Mouse (Mus musculus) midbrain, embryonic 10.5 days (tissue): ENCODE data around the gene Prps1l1. TPM values are rescaled to one million over a fixed set of nuclear protein-coding genes. Genes with fewer than 3 reads are reported as not detected.

Source experiments
- DNase-seq: peaks from one replicate; pipeline ENCODE4 v3.0.0-alpha.2; 2017; ENCODE audit warnings: low spot score
- H3K27ac ChIP-seq: fragments of 300-500 bp; sonication (generic); replicated peaks from 2 replicates; pipeline ENCODE4 v1.5.1; 2016; ENCODE audit warnings: mild to moderate bottlenecking
- H3K27me3 ChIP-seq: fragments of 300-500 bp; sonication (generic); 2 replicates; pipeline ENCODE4 v1.6.1; 2016; ENCODE audit warnings: low read depth, mild to moderate bottlenecking; ENCODE audit not compliant: poor library complexity, severe bottlenecking
- H3K36me3 ChIP-seq: fragments of 300-500 bp; sonication (generic); 2 replicates; pipeline ENCODE4 v1.6.1; 2016; ENCODE audit warnings: mild to moderate bottlenecking, moderate library complexity
- H3K4me1 ChIP-seq: fragments of 300-500 bp; sonication (generic); 2 replicates; pipeline ENCODE4 v1.6.1; 2016
- H3K4me3 ChIP-seq: fragments of 300-500 bp; sonication (generic); 2 replicates; pipeline ENCODE4 v1.5.1; 2016; ENCODE audit warnings: mild to moderate bottlenecking, moderate library complexity
- H3K9me3 ChIP-seq: fragments of 300-500 bp; sonication (generic); replicated peaks from 2 replicates; pipeline ENCODE4 v1.6.1; 2016; ENCODE audit warnings: mild to moderate bottlenecking
- WGBS: fragments of 180-500 bp; shearing (Covaris S2); methylation state at CpG from one replicate; pipeline ENCODE4 v1.1.7; 2016; 5-methylcytosine and 5-hydroxymethylcytosine counted together
- polyA plus RNA-seq: library from polyadenylated mRNA; unstranded; fragments of >200 nt; fragmentation: Nextera tagmentation; extraction: Ambion mirVana; gene quantifications from 2 replicates; pipeline ENCODE4 v1.2.1, GENCODE M21; 2016

Prps1l1 gene
- not detected in 2 replicates for polyA plus RNA-seq

- Histone ChIP-seq H3K36me3 (no peaks in the 10 kb centered on the region), H3K4me3 (no peak within 1 kb of the TSS), H3K27me3 (no peaks in the 10 kb centered on the region), H3K4me1 (no peaks in the 10 kb centered on the region), H3K9me3 (no peaks in the 10 kb centered on the region), H3K27ac (no peak within 1 kb of the TSS)
- no peak for DNase-seq
- whole genome bisulfite sequencing = 83% methylated on average over 4 of the region's 4 CpGs
These were observed at the start of gene Prps1l1 for GRCm38 (mm10) chr12:34984461-34984860. Gene Prps1l1 (plus strand): TSS chr12:34984761.

- Histone ChIP-seq H3K27ac (no peak overlapping the region), H3K36me3 (no peaks in the 10 kb centered on the region), H3K4me3 (no peak overlapping the region), H3K4me1 (no peaks in the 10 kb centered on the region), H3K27me3 (no peaks in the 10 kb centered on the region), H3K9me3 (peaks cover 14% of the 10 kb centered on the region; the same call in 1 of the 2 replicates)
- no peak for DNase-seq
- WGBS = 92% methylated on average over 1 of the region's 1 CpGs
These were observed 46.6 kb upstream of the Prps1l1 start for GRCm38 (mm10) chr12:34937918-34938317.

- no peaks in the 10 kb centered on the region for H3K27me3 ChIP-seq
- no peak for DNase-seq
- H3K36me3 ChIP-seq = no peaks in the 10 kb centered on the region
- no peaks in the 10 kb centered on the region for H3K4me1 ChIP-seq
- H3K9me3 ChIP-seq = peaks cover 3% of the 10 kb centered on the region; the same call in 1 of the 2 replicates
- no peak overlapping the region for H3K27ac ChIP-seq
- 89% methylated on average over 6 of the region's 6 CpGs for WGBS
- no peak overlapping the region for H3K4me3 ChIP-seq
These were observed 35.4 kb upstream of the Prps1l1 start for GRCm38 (mm10) chr12:34949066-34949706.

- 92% methylated on average over 3 of the region's 3 CpGs for WGBS
- no peak overlapping the region for H3K27ac ChIP-seq
- H3K4me3 ChIP-seq = no peak overlapping the region
- H3K9me3 ChIP-seq = no peaks in the 10 kb centered on the region
- no peak for DNase-seq
- no peaks in the 10 kb centered on the region for H3K4me1 ChIP-seq
- H3K36me3 ChIP-seq = no peaks in the 10 kb centered on the region
- H3K27me3 ChIP-seq = no peaks in the 10 kb centered on the region
These were observed 8.6 kb upstream of the Prps1l1 start for GRCm38 (mm10) chr12:34975991-34976390.

- no peaks in the 10 kb centered on the region for H3K9me3 ChIP-seq
- WGBS = 91% methylated on average over 5 of the region's 5 CpGs
These were observed 1.3 kb downstream of the Prps1l1 start for GRCm38 (mm10) chr12:34985865-34986264.

GRCm38 (mm10) chr12:34989537-34990200 is 5.1 kb downstream of the Prps1l1 start:
- H3K27me3 ChIP-seq = no peaks in the 10 kb centered on the region
- no peak overlapping the region for H3K27ac ChIP-seq
- no peak for DNase-seq
- no peaks in the 10 kb centered on the region for H3K9me3 ChIP-seq
- no peaks in the 10 kb centered on the region for H3K36me3 ChIP-seq
- H3K4me3 ChIP-seq = no peak overlapping the region
- 93% methylated on average over 7 of the region's 7 CpGs for WGBS
- H3K4me1 ChIP-seq = no peaks in the 10 kb centered on the region

More at GRCm38 (mm10) chr12:34985865-34986264, 1.3 kb downstream of the Prps1l1 start:
- DNase-seq = no peak
- Histone ChIP-seq H3K27ac (no peak overlapping the region), H3K4me1 (no peaks in the 10 kb centered on the region), H3K27me3 (no peaks in the 10 kb centered on the region), H3K36me3 (no peaks in the 10 kb centered on the region), H3K4me3 (no peak overlapping the region)

GRCm38 (mm10) chr12:34990387-34990786 is 5.8 kb downstream of the Prps1l1 start:
- no peak for DNase-seq
- WGBS = 87% methylated on average over 4 of the region's 4 CpGs
- no peaks in the 10 kb centered on the region for H3K27me3 ChIP-seq

GRCm38 (mm10) chr12:34991900-34992299 is 7.3 kb downstream of the Prps1l1 start:
- no peak for DNase-seq
- no peaks in the 10 kb centered on the region for H3K36me3 ChIP-seq
- no peaks in the 10 kb centered on the region for H3K4me1 ChIP-seq
- no peak overlapping the region for H3K4me3 ChIP-seq
- H3K27me3 ChIP-seq = no peaks in the 10 kb centered on the region
- no peak overlapping the region for H3K27ac ChIP-seq
- H3K9me3 ChIP-seq = 0 out of 2 replicates have a peak, but pooled peaks cover 6% of the 10 kb centered on the region
- WGBS = 86% methylated on average over 2 of the region's 2 CpGs

More at GRCm38 (mm10) chr12:34990387-34990786, 5.8 kb downstream of the Prps1l1 start:
- no peak overlapping the region for H3K27ac ChIP-seq
- 0 out of 2 replicates have a peak, but pooled peaks cover 2% of the 10 kb centered on the region for H3K9me3 ChIP-seq
- no peaks in the 10 kb centered on the region for H3K36me3 ChIP-seq
- H3K4me1 ChIP-seq = no peaks in the 10 kb centered on the region
- no peak overlapping the region for H3K4me3 ChIP-seq

- no peaks in the 10 kb centered on the region for H3K4me1 ChIP-seq
- WGBS = 94% methylated on average over 3 of the region's 3 CpGs
- no peak overlapping the region for H3K27ac ChIP-seq
- no peaks in the 10 kb centered on the region for H3K27me3 ChIP-seq
- no peak for DNase-seq
- no peak overlapping the region for H3K4me3 ChIP-seq
- H3K36me3 ChIP-seq = no peaks in the 10 kb centered on the region
- 0 out of 2 replicates have a peak, but pooled peaks cover 6% of the 10 kb centered on the region for H3K9me3 ChIP-seq
These were observed 13.1 kb downstream of the Prps1l1 start for GRCm38 (mm10) chr12:34997597-34998182.

GRCm38 (mm10) chr12:34998778-34999467 is 14.4 kb downstream of the Prps1l1 start:
- WGBS = 91% methylated on average over 12 of the region's 12 CpGs
- H3K27ac ChIP-seq = no peak overlapping the region
- H3K36me3 ChIP-seq = no peaks in the 10 kb centered on the region
- no peaks in the 10 kb centered on the region for H3K4me1 ChIP-seq
- H3K27me3 ChIP-seq = no peaks in the 10 kb centered on the region
- no peak overlapping the region for H3K4me3 ChIP-seq
- H3K9me3 ChIP-seq = 0 out of 2 replicates have a peak, but pooled peaks cover 6% of the 10 kb centered on the region
- no peak for DNase-seq

GRCm38 (mm10) chr12:35000323-35000722 is 15.8 kb downstream of the Prps1l1 start:
- Histone ChIP-seq H3K36me3 (no peaks in the 10 kb centered on the region), H3K4me1 (no peaks in the 10 kb centered on the region), H3K27me3 (no peaks in the 10 kb centered on the region), H3K4me3 (no peak overlapping the region), H3K27ac (no peak overlapping the region), H3K9me3 (0 out of 2 replicates have a peak, but pooled peaks cover 4% of the 10 kb centered on the region)
- 72% methylated on average over 4 of the region's 4 CpGs for WGBS
- no peak for DNase-seq

- Histone ChIP-seq H3K4me1 (peaks cover 19% of the 10 kb centered on the region), H3K9me3 (no peaks in the 10 kb centered on the region), H3K27me3 (peaks cover 6% of the 10 kb centered on the region), H3K36me3 (no peaks in the 10 kb centered on the region), H3K4me3 (no peak overlapping the region), H3K27ac (no peak overlapping the region)
- no peak for DNase-seq
These were observed 21.2 kb downstream of the Prps1l1 start for GRCm38 (mm10) chr12:35005748-35006147.
